Mouse (Mus musculus) liver, adult 2 months (tissue): ENCODE results near the gene Tdrd9.

Source experiments
- CTCF ChIP-seq: fragments of 200-500 bp; IDR thresholded peaks from 2 replicates; pipeline ENCODE4 v1.5.1; 2011; ENCODE audit warnings: low read depth, low read length, control low read depth
- POLR2A ChIP-seq: fragments of 200-500 bp; IDR thresholded peaks from 2 replicates; pipeline ENCODE4 v1.6.1; 2011; ENCODE audit warnings: low read length, control low read depth; ENCODE audit not compliant: insufficient read depth; ENCODE audit errors: extremely low read depth

- TF ChIP-seq CTCF (no peak), POLR2A (no peak)
Observed at GRCm38 (mm10) chr12:111931411-111932025, 39.8 kb upstream of the Tdrd9 start.
